Mouse (Mus musculus) MEL (cell line): ENCODE results near the gene Map6.

ENCODE experiments used
- CHD2 ChIP-seq: IDR thresholded peaks from 2 replicates; pipeline ENCODE4 v1.6.1; 2011; ENCODE audit warnings: low read length, improper control_type of control experiment
- CTCF ChIP-seq, 3 experiments: IDR thresholded peaks in 2 of 3; conservative IDR thresholded peaks in 1 of 3; 2 replicates each; pipeline ENCODE4 v1.5.1; 2011 to 2012; ENCODE audit warnings: low read length in 3 of 3, low read depth in 2 of 3, mild to moderate bottlenecking in 2 of 3, improper control_type of control experiment in 1 of 3, inconsistent platforms in 1 of 3, mixed read lengths in 1 of 3, moderate library complexity in 1 of 3; ENCODE audit not compliant: control insufficient read depth in 1 of 3, insufficient read depth in 1 of 3, poor library complexity in 1 of 3, severe bottlenecking in 1 of 3
- EP300 ChIP-seq, 2 experiments: IDR thresholded peaks; 2 replicates each; pipeline ENCODE4 v1.6.1; 2011; ENCODE audit warnings: improper control_type of control experiment in 2 of 2, low read length in 2 of 2, low read depth in 1 of 2, mild to moderate bottlenecking in 1 of 2
- GABPA ChIP-seq: IDR thresholded peaks from 2 replicates; pipeline ENCODE4 v1.6.1; 2012; ENCODE audit warnings: low read depth, mild to moderate bottlenecking, inconsistent platforms, low read length, improper control_type of control experiment, moderate library complexity
- GATA1 ChIP-seq: IDR thresholded peaks from 2 replicates; pipeline ENCODE4 v1.6.1; 2011; ENCODE audit warnings: low read depth, low read length, improper control_type of control experiment
- JUND ChIP-seq: IDR thresholded peaks from 2 replicates; pipeline ENCODE4 v1.6.1; 2011; ENCODE audit warnings: low read depth, mild to moderate bottlenecking, improper control_type of control experiment, low read length
- KAT2A ChIP-seq: conservative IDR thresholded peaks from 2 replicates; pipeline ENCODE4 v1.6.1; 2012; ENCODE audit warnings: low read depth, low read length, improper control_type of control experiment, inconsistent platforms
- NELFE ChIP-seq: IDR thresholded peaks from 2 replicates; pipeline ENCODE4 v1.6.1; 2011; ENCODE audit warnings: low read depth, low read length, improper control_type of control experiment
- NRF1 ChIP-seq: IDR thresholded peaks from 2 replicates; pipeline ENCODE4 v1.6.1; 2014; ENCODE audit warnings: low read depth, mild to moderate bottlenecking, inconsistent platforms, low read length, improper control_type of control experiment, moderate library complexity; ENCODE audit not compliant: poor library complexity, insufficient read depth, severe bottlenecking
- POLR2A ChIP-seq, 2 experiments: IDR thresholded peaks; 2 replicates each; pipeline ENCODE4 v1.6.1; 2011 to 2012; ENCODE audit warnings: low read length in 2 of 2, mild to moderate bottlenecking in 2 of 2, control low read depth in 1 of 2, improper control_type of control experiment in 1 of 2, low read depth in 1 of 2, moderate library complexity in 1 of 2; ENCODE audit not compliant: control insufficient read depth in 1 of 2, insufficient read depth in 1 of 2, poor library complexity in 1 of 2
- TAL1 ChIP-seq: IDR thresholded peaks from 2 replicates; pipeline ENCODE4 v1.6.1; 2012; ENCODE audit warnings: mild to moderate bottlenecking, inconsistent platforms, low read length, moderate library complexity, mixed read lengths
- TCF12 ChIP-seq: IDR thresholded peaks from 2 replicates; pipeline ENCODE4 v1.6.1; 2014; ENCODE audit warnings: low read depth, mild to moderate bottlenecking, inconsistent platforms, low read length, improper control_type of control experiment, moderate library complexity
- USF1 ChIP-seq: IDR thresholded peaks from 2 replicates; pipeline ENCODE4 v1.6.1; 2014; ENCODE audit warnings: low read depth, mild to moderate bottlenecking, inconsistent platforms, low read length, improper control_type of control experiment, moderate library complexity
- USF2 ChIP-seq, 2 experiments: IDR thresholded peaks; 2 replicates each; pipeline ENCODE4 v1.6.1; 2011 to 2012; ENCODE audit warnings: improper control_type of control experiment in 2 of 2, low read length in 2 of 2, borderline replicate concordance in 1 of 2, inconsistent platforms in 1 of 2, low read depth in 1 of 2, mild to moderate bottlenecking in 1 of 2; ENCODE audit not compliant: insufficient read depth in 1 of 2

DNA sequence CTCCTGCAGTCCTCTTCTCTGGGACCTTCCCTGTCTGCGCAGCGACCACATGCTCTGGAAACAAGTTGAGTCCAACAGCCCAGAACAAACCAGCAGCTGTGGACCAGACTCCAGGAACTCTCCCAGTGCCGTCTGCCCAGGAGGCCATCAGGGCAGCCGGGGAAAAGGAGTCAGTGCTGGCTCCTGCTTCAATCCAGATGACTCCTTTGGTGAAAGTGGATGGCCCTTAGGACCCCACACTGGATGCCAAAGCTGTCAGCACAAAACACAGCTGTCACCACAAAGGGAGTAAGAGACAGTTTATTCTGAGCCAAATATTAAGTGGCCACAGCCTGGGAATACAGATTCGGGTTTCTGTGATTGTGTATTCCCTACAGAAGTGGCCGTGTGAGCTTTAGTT is 23.7 kb downstream of the Map6 start:
- TF ChIP-seq TCF12 (no peak), CTCF (IDR thresholded peaks at IDR 0.05 in 2 of 3, conservative IDR thresholded peaks at IDR 0.05 in 1 of 3; ENCODE audit: control insufficient read depth in 1 of 3, insufficient read depth in 1 of 3, low read depth in 2 of 3, low read length in 3 of 3, poor library complexity in 1 of 3, severe bottlenecking in 1 of 3) (no peak), GABPA (no peak), POLR2A (IDR thresholded peaks at IDR 0.05; ENCODE audit: control insufficient read depth in 1 of 2, insufficient read depth in 1 of 2, low read depth in 1 of 2, low read length in 2 of 2, poor library complexity in 1 of 2) (no peak), USF1 (no peak), EP300 (IDR thresholded peaks at IDR 0.05; ENCODE audit: low read depth in 1 of 2, low read length in 2 of 2) (no peak), NRF1 (no peak), KAT2A (no peak), CHD2 (no peak), JUND (no peak), NELFE (no peak), USF2 (IDR thresholded peaks at IDR 0.05; ENCODE audit: borderline replicate concordance in 1 of 2, insufficient read depth in 1 of 2, low read depth in 1 of 2, low read length in 2 of 2) (no peak), GATA1 (no peak), TAL1 (no peak)
